Mouse (Mus musculus) liver, adult 2 months (tissue): ENCODE measurements around the gene Hmgcs1.

Experiments
- CTCF ChIP-seq: fragments of 200-500 bp; IDR thresholded peaks from 2 replicates; pipeline ENCODE4 v1.5.1; 2011; ENCODE audit warnings: low read depth, low read length, control low read depth
- POLR2A ChIP-seq: fragments of 200-500 bp; IDR thresholded peaks from 2 replicates; pipeline ENCODE4 v1.6.1; 2011; ENCODE audit warnings: low read length, control low read depth; ENCODE audit not compliant: insufficient read depth; ENCODE audit errors: extremely low read depth

GRCm38 (mm10) chr13:119649699-119650046 is 40.5 kb upstream of the Hmgcs1 start:
- TF ChIP-seq CTCF: no peak
- no peak for TF ChIP-seq POLR2A
